ENCODE assay signal across 24 mouse cellular contexts in the genomic region with DNA sequence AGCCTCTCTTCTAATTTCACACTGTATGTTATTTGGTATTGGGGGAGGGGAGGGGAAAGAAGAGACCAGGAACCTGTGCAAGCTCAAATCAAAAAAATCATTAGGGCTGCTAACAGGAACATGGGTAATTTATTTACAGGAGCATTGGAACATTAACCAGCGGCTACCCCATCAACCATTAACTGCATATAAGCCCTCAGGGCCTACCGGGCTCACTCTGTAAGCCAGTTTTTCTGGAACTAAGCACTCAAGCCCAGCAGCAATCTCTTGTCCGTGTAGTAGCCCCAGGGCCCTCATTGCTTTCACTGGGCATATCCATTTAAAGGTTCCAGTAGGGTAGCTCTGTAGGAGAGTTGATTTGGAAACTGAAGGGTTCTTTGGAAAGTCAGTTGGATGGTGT. TPM values are rescaled to one million over a fixed set of nuclear protein-coding genes. Genes with fewer than 3 reads are reported as not detected.
A peak's percentile ranks its signal among the peaks of the same experiment; 100 is the strongest.
DNase-seq lines count a peak whose midpoint lies in the region; ATAC-seq lines count a peak whose summit lies in the region.
"Had no signal": no experiment of that assay in that cellular context is flagged by ENCODE, and none has a peak within 500 bp of the region (broad histone marks: within the 10 kb centered on the region; RNA-seq: fewer than 3 reads in every experiment).

No protein-coding gene starts in this region.

- DNase-seq in urinary bladder, postnatal 14 days (ENCODE audit: low spot score), result peak; percentile 24
- DNase-seq in urinary bladder, postnatal 25 days (ENCODE audit: low spot score), result no peak
- DNase-seq in kidney, postnatal 4 days, result peak; percentile 69 to 80
- DNase-seq in yolk sac, embryonic 10.5 days (ENCODE audit: low spot score), result peak; percentile 68
- no peak for DNase-seq in left cerebral cortex, postnatal 4 days
- DNase-seq in frontal cortex, postnatal 14 days (ENCODE audit: low spot score in 2 of 2), result no peak
- DNase-seq: adrenal gland, adult 2 months; cerebellum, postnatal 10 days; heart, postnatal 14 days; layer of hippocampus, postnatal 36 days; lung, adult 2 months; thymus, adult 2 months had no signal

- 47% methylated on average over 3 of the region's 3 CpGs for WGBS in kidney, embryonic 15.5 days
- 74% methylated on average over 3 of the region's 3 CpGs for WGBS in heart, embryonic 12.5 days

- H3K4me1 ChIP-seq in kidney, embryonic 15.5 days, result peaks cover 12% of the 10 kb centered on the region
- H3K4me1 ChIP-seq in heart, embryonic 12.5 days (replicated peaks), result peaks cover 3% of the 10 kb centered on the region; the same call in 1 of the 2 replicates

- H3K9ac ChIP-seq in kidney, embryonic 15.5 days, result no peak overlapping the region
- no peak overlapping the region for H3K9ac ChIP-seq in heart, embryonic 12.5 days
- H3K9ac ChIP-seq: embryonic facial prominence, embryonic 13.5 days; hindbrain, embryonic 12.5 days; stomach, embryonic 15.5 days had no signal

- H3K4me2 ChIP-seq in kidney, embryonic 15.5 days, result no peak overlapping the region
- no peak overlapping the region for H3K4me2 ChIP-seq in heart, embryonic 12.5 days
- H3K4me2 ChIP-seq: embryonic facial prominence, embryonic 13.5 days; heart, embryonic 11.5 days; hindbrain, embryonic 12.5 days; stomach, embryonic 15.5 days had no signal

- H3K27ac ChIP-seq in kidney, embryonic 15.5 days, result peak overlapping the region; percentile 88
- H3K27ac ChIP-seq in heart, embryonic 12.5 days (ENCODE audit: poor library complexity, severe bottlenecking), result no peak overlapping the region
- H3K27ac ChIP-seq: embryonic facial prominence, embryonic 13.5 days; hindbrain, embryonic 12.5 days; layer of hippocampus, adult 2 months; stomach, embryonic 15.5 days had no signal

- H3K4me3 ChIP-seq in kidney, embryonic 15.5 days (replicated peaks), result no peak overlapping the region
- H3K4me3 ChIP-seq in heart, embryonic 12.5 days, result no peak overlapping the region
- H3K4me3 ChIP-seq: embryonic facial prominence, embryonic 13.5 days; hindbrain, embryonic 12.5 days; layer of hippocampus, adult 2 months; stomach, embryonic 15.5 days had no signal

- H3K36me3 ChIP-seq in kidney, embryonic 15.5 days, result no peaks in the 10 kb centered on the region
- H3K36me3 ChIP-seq in heart, embryonic 12.5 days, result no peaks in the 10 kb centered on the region
- H3K36me3 ChIP-seq: embryonic facial prominence, embryonic 13.5 days; hindbrain, embryonic 12.5 days; stomach, embryonic 15.5 days had no signal

- 0 out of 2 replicates have a peak, but pooled peaks cover 4% of the 10 kb centered on the region for H3K27me3 ChIP-seq in kidney, embryonic 15.5 days
- H3K27me3 ChIP-seq in heart, embryonic 12.5 days (replicated peaks), result peaks cover 15% of the 10 kb centered on the region
- H3K27me3 ChIP-seq: CH12.LX had no signal

- peak; percentile 73 for ATAC-seq in kidney, embryonic 15.5 days (replicated peaks; ENCODE audit: low FRiP score)
- no peak for ATAC-seq in heart, embryonic 12.5 days (ENCODE audit: insufficient number of reproducible peaks, low FRiP score)
- ATAC-seq: forebrain, embryonic 16.5 days had no signal

- no peaks in the 10 kb centered on the region for H3K9me3 ChIP-seq in kidney, embryonic 15.5 days (replicated peaks)
- H3K9me3 ChIP-seq in heart, embryonic 12.5 days (replicated peaks), result 0 out of 2 replicates have a peak, but pooled peaks cover 3% of the 10 kb centered on the region
- H3K9me3 ChIP-seq: hindbrain, embryonic 12.5 days; stomach, embryonic 15.5 days had no signal

- intact Hi-C loops in left cerebral cortex, postnatal 4 days (cut with DNase I), result no loop called here

RNA-seq across cellular contexts. Expression of gene Cby3, which starts 0.6 kb away (rescaled TPM):
- polyA plus RNA-seq in kidney, embryonic 15.5 days (2015; fragmentation: Nextera tagmentation; extraction: Ambion mirVana), result 0.78 and 1.3 TPM in 2 replicates
- polyA plus RNA-seq in heart, embryonic 12.5 days (2016; fragmentation: Nextera tagmentation; extraction: Ambion mirVana), result 0.26 TPM in 1 of 2 replicates, not detected in the other
- total RNA-seq in left cerebral cortex, postnatal 4 days (2021), result not detected
- total RNA-seq: adrenal gland, adult 2 months; CH12.LX; gastrocnemius, adult 18-20 months; granulocyte monocyte progenitor cell, adult 5-6 weeks; heart, postnatal 14 days; layer of hippocampus, postnatal 36 days; left cerebral cortex, postnatal 36 days had no signal
- polyA plus RNA-seq: adrenal gland, adult 2 months; heart, embryonic 11.5 days had no signal

RNA-seq across cellular contexts. Expression of gene Hnrnph1, which starts 21.9 kb away (rescaled TPM):
- 498 and 501 TPM in 2 replicates for polyA plus RNA-seq in kidney, embryonic 15.5 days (2015; fragmentation: Nextera tagmentation; extraction: Ambion mirVana)
- polyA plus RNA-seq in heart, embryonic 12.5 days (2016; fragmentation: Nextera tagmentation; extraction: Ambion mirVana), result 255 and 272 TPM in 2 replicates
- 100 to 1,000 TPM; 508 to 515 TPM for total RNA-seq in left cerebral cortex, postnatal 4 days (2021)

RNA-seq across cellular contexts. Expression of gene Canx, which starts 29.4 kb away (rescaled TPM):
- polyA plus RNA-seq in kidney, embryonic 15.5 days (2015; fragmentation: Nextera tagmentation; extraction: Ambion mirVana), result 372 and 393 TPM in 2 replicates
- polyA plus RNA-seq in heart, embryonic 12.5 days (2016; fragmentation: Nextera tagmentation; extraction: Ambion mirVana), result 331 and 334 TPM in 2 replicates
- 100 to 1,000 TPM; 377 to 394 TPM for total RNA-seq in left cerebral cortex, postnatal 4 days (2021)

Comparison
In these comparisons a context has a peak if more than half of its experiments do, and no peak if none do; other contexts are left out.
1. DNase-seq: peak in urinary bladder, postnatal 14 days (single experiment), kidney, postnatal 4 days (2 of 2) and yolk sac, embryonic 10.5 days (single experiment); none in urinary bladder, postnatal 25 days (single experiment), left cerebral cortex, postnatal 4 days (single experiment) and frontal cortex, postnatal 14 days (0 of 2).